Mouse (Mus musculus): ENCODE measurements at regions not wholly inside any gene's neighbourhood (a gene's known extent, or its start where the extent isn't known, plus 50 kb on each side); places are given as distances from the start of the nearest gene placed in this dataset.

GRCm38 (mm10) chr10:111073851-111074430, 64.0 kb upstream of the Zdhhc17 start:
- TF ChIP-seq CTCF (IDR thresholded peaks at IDR 0.05; ENCODE audit: borderline replicate concordance, insufficient read depth, low read length) (no peak), POLR2A (IDR thresholded peaks at IDR 0.05; ENCODE audit: low read depth, low read length) (no peak)
